Mouse (Mus musculus): ENCODE results near the gene Slc4a1.

DNA sequence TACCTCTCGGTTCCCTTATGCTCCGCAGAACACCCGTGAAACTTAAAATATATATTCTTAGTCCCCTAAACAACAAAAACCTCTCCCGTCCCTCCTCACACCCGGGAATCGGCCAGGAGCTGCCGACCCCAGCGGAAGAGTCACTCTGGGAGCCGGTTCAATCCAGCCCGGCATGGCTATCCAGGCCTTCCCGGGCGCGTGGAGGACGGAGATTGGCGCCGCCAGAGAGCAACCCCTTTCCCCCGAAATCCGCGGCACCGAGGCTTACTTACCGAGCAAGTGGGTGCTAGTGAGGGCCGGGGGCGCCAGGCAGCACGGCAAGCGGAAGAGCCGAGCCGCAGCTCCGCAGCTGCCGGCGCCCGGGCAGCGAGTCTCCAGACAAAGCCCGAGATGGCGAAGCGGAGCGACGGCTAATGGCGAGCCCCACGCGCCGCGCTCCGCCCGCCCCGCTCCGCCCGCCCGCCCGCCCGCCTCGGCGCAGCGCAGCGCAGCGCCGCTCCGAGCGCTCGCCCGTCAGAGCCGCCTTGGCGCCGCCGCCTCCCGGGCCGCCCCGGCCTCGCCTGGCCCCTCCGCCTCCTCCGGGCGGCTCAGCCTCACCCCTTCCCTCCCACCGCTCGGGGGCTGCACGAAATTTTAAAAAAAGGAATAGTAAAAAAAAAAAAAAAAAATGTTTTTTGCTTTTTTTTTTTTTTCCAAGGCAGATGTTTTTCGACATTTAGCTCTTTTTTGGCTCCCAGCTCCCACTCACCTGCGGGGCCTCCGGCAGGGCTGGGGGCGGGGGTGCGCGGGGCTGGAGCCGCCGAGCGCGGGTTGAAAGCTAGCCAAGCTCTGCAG lies 47.2 kb downstream of the Slc4a1 start:
- TF ChIP-seq CTCF (IDR thresholded peaks at IDR 0.05; ENCODE audit: low read depth, low read length) (no peak), POLR2A (IDR thresholded peaks at IDR 0.05; ENCODE audit: extremely low read depth, insufficient read depth, low read length) (peak; percentile 30; the same call in 1 of the 2 replicates)

All from liver, adult 2 months (tissue).